Mouse (Mus musculus): ENCODE measurements around the gene Ppm1n. TPM values are rescaled to one million over a fixed set of nuclear protein-coding genes. Genes with fewer than 3 reads are reported as not detected.

Ppm1n gene
- polyA plus RNA-seq, 1 experiment, result 0.30 TPM

GRCm38 (mm10) chr7:19231849-19232248 is 48.0 kb downstream of the Ppm1n start:
- H3K4me3 ChIP-seq (ENCODE audit: control insufficient read depth, low read depth, low read length), result no peak overlapping the region
- peaks cover 11% of the 10 kb centered on the region for H3K4me1 ChIP-seq (ENCODE audit: control insufficient read depth, insufficient read depth, low read length)
- no peak overlapping the region for H3K27ac ChIP-seq (ENCODE audit: control insufficient read depth, insufficient read depth, low read depth, low read length)
- no peaks in the 10 kb centered on the region for H3K27me3 ChIP-seq (ENCODE audit: control insufficient read depth, insufficient read depth, low read length)
- no peaks in the 10 kb centered on the region for H3K36me3 ChIP-seq (ENCODE audit: control insufficient read depth, insufficient read depth, low read length)
- TF ChIP-seq POLR2A (IDR thresholded peaks at IDR 0.05; ENCODE audit: control insufficient read depth, low read depth, low read length) (no peak), CTCF (IDR thresholded peaks at IDR 0.05; ENCODE audit: control insufficient read depth, insufficient read depth, insufficient replicate concordance, low read depth, low read length) (no peak)

GRCm38 (mm10) chr7:19230899-19231298 is 49.0 kb downstream of the Ppm1n start:
- TF ChIP-seq POLR2A (IDR thresholded peaks at IDR 0.05; ENCODE audit: control insufficient read depth, low read depth, low read length) (no peak), CTCF (IDR thresholded peaks at IDR 0.05; ENCODE audit: control insufficient read depth, insufficient read depth, insufficient replicate concordance, low read depth, low read length) (no peak)
- Histone ChIP-seq H3K4me3 (ENCODE audit: control insufficient read depth, low read depth, low read length) (no peak overlapping the region), H3K27me3 (ENCODE audit: control insufficient read depth, insufficient read depth, low read length) (no peaks in the 10 kb centered on the region), H3K36me3 (ENCODE audit: control insufficient read depth, insufficient read depth, low read length) (no peaks in the 10 kb centered on the region), H3K27ac (ENCODE audit: control insufficient read depth, insufficient read depth, low read depth, low read length) (no peak overlapping the region), H3K4me1 (ENCODE audit: control insufficient read depth, insufficient read depth, low read length) (peaks cover 13% of the 10 kb centered on the region)

DNA sequence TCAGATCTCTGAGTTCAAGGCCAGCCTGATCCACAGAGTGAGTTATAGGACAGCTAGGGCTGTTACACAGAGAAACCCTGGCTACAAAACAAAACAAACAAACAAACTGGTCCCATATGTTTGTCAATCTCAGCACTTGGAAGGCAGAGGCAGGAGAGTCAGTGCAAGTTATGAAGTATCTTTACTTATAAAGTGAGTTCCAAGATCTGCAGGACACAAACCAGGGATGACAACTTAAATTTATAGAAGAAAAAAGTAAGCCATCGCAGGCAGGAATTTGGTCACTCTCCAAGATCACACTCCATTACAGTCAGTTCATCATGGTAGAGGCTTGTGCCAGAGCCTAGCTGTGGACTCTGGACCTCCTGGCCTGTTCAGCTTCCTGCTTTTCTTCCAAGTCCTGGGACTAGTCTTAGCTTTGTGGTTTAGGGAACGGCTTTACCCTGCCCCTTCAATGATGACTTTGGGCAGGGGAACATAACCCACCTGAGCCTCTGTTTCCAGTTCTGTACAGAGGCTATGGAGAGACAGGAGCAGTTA is 49.8 kb downstream of the Ppm1n start:
- H3K36me3 ChIP-seq (ENCODE audit: control insufficient read depth, insufficient read depth, low read length), result no peaks in the 10 kb centered on the region

GRCm38 (mm10) chr7:19229404-19229803 is 50.5 kb downstream of the Ppm1n start:
- Histone ChIP-seq H3K27ac (ENCODE audit: control insufficient read depth, insufficient read depth, low read depth, low read length) (peak overlapping the region; percentile 84), H3K27me3 (ENCODE audit: control insufficient read depth, insufficient read depth, low read length) (no peaks in the 10 kb centered on the region), H3K36me3 (ENCODE audit: control insufficient read depth, insufficient read depth, low read length) (no peaks in the 10 kb centered on the region)

More for the DNA sequence above, 49.8 kb downstream of the Ppm1n start:
- H3K4me1 ChIP-seq (ENCODE audit: control insufficient read depth, insufficient read depth, low read length), result peaks cover 16% of the 10 kb centered on the region
- no peaks in the 10 kb centered on the region for H3K27me3 ChIP-seq (ENCODE audit: control insufficient read depth, insufficient read depth, low read length)
- no peak for TF ChIP-seq CTCF (IDR thresholded peaks at IDR 0.05; ENCODE audit: control insufficient read depth, insufficient read depth, insufficient replicate concordance, low read depth, low read length)
- no peak for TF ChIP-seq POLR2A (IDR thresholded peaks at IDR 0.05; ENCODE audit: control insufficient read depth, low read depth, low read length)
- no peak overlapping the region for H3K27ac ChIP-seq (ENCODE audit: control insufficient read depth, insufficient read depth, low read depth, low read length)
- H3K4me3 ChIP-seq (ENCODE audit: control insufficient read depth, low read depth, low read length), result no peak overlapping the region

GRCm38 (mm10) chr7:19228793-19229148 is 51.1 kb downstream of the Ppm1n start:
- peaks cover 19% of the 10 kb centered on the region for H3K4me1 ChIP-seq (ENCODE audit: control insufficient read depth, insufficient read depth, low read length)
- H3K27ac ChIP-seq (ENCODE audit: control insufficient read depth, insufficient read depth, low read depth, low read length), result peak overlapping the region; percentile 84
- no peaks in the 10 kb centered on the region for H3K27me3 ChIP-seq (ENCODE audit: control insufficient read depth, insufficient read depth, low read length)
- no peak for TF ChIP-seq CTCF (IDR thresholded peaks at IDR 0.05; ENCODE audit: control insufficient read depth, insufficient read depth, insufficient replicate concordance, low read depth, low read length)
- peak; percentile 22; the same call in 1 of the 2 replicates for TF ChIP-seq POLR2A (IDR thresholded peaks at IDR 0.05; ENCODE audit: control insufficient read depth, low read depth, low read length)
- peak overlapping the region; percentile 93 for H3K4me3 ChIP-seq (ENCODE audit: control insufficient read depth, low read depth, low read length)
- no peaks in the 10 kb centered on the region for H3K36me3 ChIP-seq (ENCODE audit: control insufficient read depth, insufficient read depth, low read length)

More at GRCm38 (mm10) chr7:19229404-19229803, 50.5 kb downstream of the Ppm1n start:
- Histone ChIP-seq H3K4me3 (ENCODE audit: control insufficient read depth, low read depth, low read length) (peak overlapping the region; percentile 93), H3K4me1 (ENCODE audit: control insufficient read depth, insufficient read depth, low read length) (peaks cover 19% of the 10 kb centered on the region)
- TF ChIP-seq CTCF (IDR thresholded peaks at IDR 0.05; ENCODE audit: control insufficient read depth, insufficient read depth, insufficient replicate concordance, low read depth, low read length) (no peak), POLR2A (IDR thresholded peaks at IDR 0.05; ENCODE audit: control insufficient read depth, low read depth, low read length) (no peak)

GRCm38 (mm10) chr7:19227883-19228792 is 51.7 kb downstream of the Ppm1n start, which contains the start of gene Opa3:
Gene Opa3 (plus strand): TSS chr7:19228334.
- Histone ChIP-seq H3K27ac (ENCODE audit: control insufficient read depth, insufficient read depth, low read depth, low read length) (peak within 1 kb of the TSS; percentile 98), H3K27me3 (ENCODE audit: control insufficient read depth, insufficient read depth, low read length) (no peaks in the 10 kb centered on the region), H3K4me1 (ENCODE audit: control insufficient read depth, insufficient read depth, low read length) (peaks cover 19% of the 10 kb centered on the region), H3K4me3 (ENCODE audit: control insufficient read depth, low read depth, low read length) (peak within 1 kb of the TSS; percentile 93), H3K36me3 (ENCODE audit: control insufficient read depth, insufficient read depth, low read length) (no peaks in the 10 kb centered on the region)
- TF ChIP-seq POLR2A (IDR thresholded peaks at IDR 0.05; ENCODE audit: control insufficient read depth, low read depth, low read length) (peak; percentile 68), CTCF (IDR thresholded peaks at IDR 0.05; ENCODE audit: control insufficient read depth, insufficient read depth, insufficient replicate concordance, low read depth, low read length) (peak; percentile 23; the same call in 1 of the 2 replicates)
